ENCODE assay signal across 18 mouse cellular contexts in the genomic region with DNA sequence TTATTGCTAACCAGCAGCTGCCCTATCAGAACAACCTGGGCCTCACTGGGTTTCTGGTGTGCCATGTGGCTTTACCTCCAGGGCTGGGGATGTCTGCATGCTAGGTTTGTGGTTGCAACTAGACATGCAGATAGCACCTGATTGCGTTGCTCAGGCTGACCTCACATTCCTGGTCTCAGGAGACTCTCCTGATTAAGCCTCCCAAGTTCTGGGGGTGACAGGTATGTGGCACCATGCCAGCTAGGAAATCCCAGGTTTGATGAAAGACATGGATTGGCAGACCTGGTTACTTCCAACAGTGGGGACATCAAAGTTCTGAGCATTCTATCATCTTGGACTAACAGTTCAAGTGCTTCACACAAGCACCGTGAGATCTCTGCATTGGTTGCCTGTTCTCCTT.
"Had no signal": no experiment of that assay in that cellular context is flagged by ENCODE, and none has a peak within 500 bp of the region (broad histone marks: within the 10 kb centered on the region; RNA-seq: fewer than 3 reads in every experiment).

No protein-coding gene starts in this region.

- H3K27me3 ChIP-seq: liver, embryonic 15.5 days; midbrain, embryonic 12.5 days; neural tube, embryonic 13.5 days; neural tube, embryonic 15.5 days had no signal

- DNase-seq: lung, embryonic 14.5 days; lung, postnatal 10 days; midbrain, embryonic 14.5 days; retina, postnatal 1 day; right cerebral cortex, adult 18-20 months; right cerebral cortex, postnatal 25 days; right cerebral cortex, postnatal 4 days; spleen, adult 18-20 months; thymus, adult 18-20 months; thymus, postnatal 14 days; thymus, postnatal 4 days had no signal

- H3K4me3 ChIP-seq: liver, embryonic 15.5 days; midbrain, embryonic 10.5 days; midbrain, embryonic 12.5 days; myocyte; neural tube, embryonic 13.5 days; neural tube, embryonic 15.5 days had no signal

- H3K9ac ChIP-seq: liver, embryonic 15.5 days; lung, embryonic 14.5 days; midbrain, embryonic 12.5 days; neural tube, embryonic 13.5 days; neural tube, embryonic 15.5 days had no signal

- H3K27ac ChIP-seq: liver, embryonic 15.5 days; midbrain, embryonic 10.5 days; midbrain, embryonic 12.5 days; neural tube, embryonic 13.5 days; neural tube, embryonic 15.5 days had no signal

- H3K9me3 ChIP-seq: liver, embryonic 15.5 days; midbrain, embryonic 10.5 days; midbrain, embryonic 12.5 days; neural tube, embryonic 13.5 days; neural tube, embryonic 15.5 days had no signal

- ATAC-seq: midbrain, embryonic 16.5 days had no signal

- H3K4me2 ChIP-seq: liver, embryonic 15.5 days; lung, embryonic 14.5 days; midbrain, embryonic 12.5 days; neural tube, embryonic 13.5 days; neural tube, embryonic 15.5 days had no signal
